Mouse (Mus musculus) neural tube, embryonic 14.5 days (tissue): ENCODE measurements around the gene Pcdh9. TPM values are rescaled to one million over a fixed set of nuclear protein-coding genes. Genes with fewer than 3 reads are reported as not detected.
A peak's percentile ranks its signal among the peaks of the same experiment; 100 is the strongest.

Experiments used
- ATAC-seq: fragments of 200-750 bp; cut with Nextera tagmentation; 2 replicates; pipeline ENCODE4 v1.8.0; 2017; ENCODE audit warnings: low read depth, mild to moderate bottlenecking, moderate TSS enrichment, moderate library complexity
- H3K27ac ChIP-seq: fragments of 300-500 bp; sonication (generic); 2 replicates; pipeline ENCODE4 v1.5.1; 2014; ENCODE audit warnings: low read depth, mild to moderate bottlenecking, control low read depth, low read length, moderate library complexity, mixed read lengths
- H3K27me3 ChIP-seq: fragments of 300-500 bp; sonication (generic); 2 replicates; pipeline ENCODE4 v1.6.1; 2014; ENCODE audit warnings: low read length; ENCODE audit not compliant: control insufficient read depth, insufficient read depth
- H3K36me3 ChIP-seq: fragments of 300-500 bp; sonication (generic); 2 replicates; pipeline ENCODE4 v1.6.1; 2014; ENCODE audit warnings: low read length, mixed read lengths; ENCODE audit not compliant: control insufficient read depth, insufficient read depth
- H3K4me1 ChIP-seq: fragments of 300-500 bp; sonication (generic); 2 replicates; pipeline ENCODE4 v1.6.1; 2014; ENCODE audit warnings: low read length; ENCODE audit not compliant: control insufficient read depth, insufficient read depth
- H3K4me2 ChIP-seq: fragments of 300-500 bp; sonication (generic); 2 replicates; pipeline ENCODE4 v1.6.1; 2014; ENCODE audit warnings: mild to moderate bottlenecking, low read depth, low read length, control low read depth
- H3K4me3 ChIP-seq: fragments of 300-500 bp; sonication (generic); 2 replicates; pipeline ENCODE4 v1.5.1; 2014; ENCODE audit warnings: low read depth, low read length, control low read depth, mixed read lengths
- H3K9ac ChIP-seq: fragments of 300-500 bp; sonication (generic); replicated peaks from 2 replicates; pipeline ENCODE4 v1.6.1; 2014; ENCODE audit warnings: low read depth, mild to moderate bottlenecking, control low read depth, low read length, mixed read lengths
- H3K9me3 ChIP-seq: fragments of 300-500 bp; sonication (generic); 2 replicates; pipeline ENCODE4 v1.6.1; 2016; ENCODE audit warnings: low read length; ENCODE audit not compliant: control insufficient read depth
- WGBS: fragments of 180-500 bp; shearing (Covaris S2); extraction: QIAGEN DNeasy Blood & Tissue Kit; methylation state at CpG from one replicate; pipeline ENCODE4 v1.1.7; 2014; 5-methylcytosine and 5-hydroxymethylcytosine counted together
- polyA plus RNA-seq: library from polyadenylated mRNA; unstranded; fragments of >200 nt; fragmentation: Nextera tagmentation; extraction: Ambion mirVana; gene quantifications from 2 replicates; pipeline ENCODE4 v1.2.1, GENCODE M21; 2014

Gene Pcdh9
- polyA plus RNA-seq, 1 experiment from 2014 or later: 180 TPM

GRCm38 (mm10) chr14:93409314-93409713 is 481.2 kb downstream of the Pcdh9 start:
- Histone ChIP-seq H3K9ac (no peak overlapping the region), H3K27me3 (no peaks in the 10 kb centered on the region), H3K9me3 (no peaks in the 10 kb centered on the region), H3K4me1 (no peaks in the 10 kb centered on the region), H3K36me3 (no peaks in the 10 kb centered on the region), H3K27ac (no peak overlapping the region), H3K4me3 (no peak overlapping the region), H3K4me2 (no peak overlapping the region)
- no peak for ATAC-seq
- 23% methylated on average over 1 of the region's 1 CpGs for WGBS

GRCm38 (mm10) chr14:93407747-93408146 is 482.7 kb downstream of the Pcdh9 start:
- WGBS: 94% methylated on average over 5 of the region's 5 CpGs
- no peaks in the 10 kb centered on the region for H3K9me3 ChIP-seq
- no peak for ATAC-seq

DNA sequence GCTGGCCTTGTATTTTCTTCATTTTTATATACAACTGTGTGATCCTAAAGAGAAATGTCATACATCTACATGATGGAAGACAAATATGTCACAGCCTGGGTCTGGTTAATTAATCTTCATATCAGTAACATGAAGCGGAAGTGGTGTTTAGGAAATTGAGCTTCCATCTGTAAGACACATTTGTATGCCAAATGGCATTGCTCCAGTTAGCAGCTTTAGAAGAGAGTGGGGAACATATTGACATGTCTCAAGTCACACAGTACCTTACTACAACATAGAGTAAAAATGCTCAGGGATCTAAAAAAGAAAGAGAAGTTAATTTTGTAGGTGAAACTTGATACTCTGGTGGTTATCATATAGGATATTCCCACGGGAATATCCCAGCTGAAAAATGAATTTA is 505.4 kb downstream of the Pcdh9 start:
- WGBS: 69% methylated on average over 2 of the region's 2 CpGs
- Histone ChIP-seq H3K9ac (no peak overlapping the region), H3K36me3 (no peaks in the 10 kb centered on the region), H3K27me3 (no peaks in the 10 kb centered on the region), H3K9me3 (no peaks in the 10 kb centered on the region), H3K4me2 (no peak overlapping the region), H3K27ac (no peak overlapping the region), H3K4me1 (no peaks in the 10 kb centered on the region), H3K4me3 (no peak overlapping the region)
- no peak for ATAC-seq

More at GRCm38 (mm10) chr14:93407747-93408146, 482.7 kb downstream of the Pcdh9 start:
- Histone ChIP-seq H3K36me3 (no peaks in the 10 kb centered on the region), H3K4me2 (no peak overlapping the region), H3K4me3 (no peak overlapping the region), H3K27ac (no peak overlapping the region), H3K9ac (no peak overlapping the region), H3K27me3 (no peaks in the 10 kb centered on the region), H3K4me1 (no peaks in the 10 kb centered on the region)

- H3K4me1 ChIP-seq: no peaks in the 10 kb centered on the region
- no peaks in the 10 kb centered on the region for H3K27me3 ChIP-seq
- H3K27ac ChIP-seq: no peak overlapping the region
- peak; percentile 71; the same call in 1 of the 2 replicates for ATAC-seq
- H3K4me3 ChIP-seq: no peak overlapping the region
- WGBS: 33% methylated on average over 4 of the region's 4 CpGs
- H3K9me3 ChIP-seq: no peaks in the 10 kb centered on the region
- no peak overlapping the region for H3K9ac ChIP-seq
- no peaks in the 10 kb centered on the region for H3K36me3 ChIP-seq
- H3K4me2 ChIP-seq: no peak overlapping the region
Measured at GRCm38 (mm10) chr14:93381163-93381562, 509.3 kb downstream of the Pcdh9 start.

DNA sequence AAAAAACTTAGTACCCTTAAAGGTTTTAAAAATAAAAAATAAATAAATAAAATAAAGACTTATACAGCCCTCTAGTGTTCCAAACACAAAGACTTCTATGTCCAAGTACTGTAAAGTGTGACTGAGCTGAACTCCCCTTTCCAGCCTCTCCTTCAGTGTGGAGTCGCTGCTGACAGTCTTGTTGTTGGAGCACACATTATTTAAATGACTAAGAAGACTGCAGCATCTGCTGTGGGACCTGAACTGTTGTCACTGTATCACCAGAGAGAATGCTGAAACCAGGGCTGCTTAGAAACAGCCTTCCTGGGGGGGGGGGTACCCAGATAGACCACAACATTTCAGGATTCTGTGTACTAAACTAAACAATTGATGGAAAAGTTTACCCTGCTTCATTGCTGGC is 509.7 kb downstream of the Pcdh9 start:
- H3K4me2 ChIP-seq: no peak overlapping the region
- no peak overlapping the region for H3K4me3 ChIP-seq
- no peaks in the 10 kb centered on the region for H3K9me3 ChIP-seq
- WGBS: 27% methylated on average over 1 of the region's 1 CpGs
- ATAC-seq: peak; percentile 34; the same call in 1 of the 2 replicates
- H3K27ac ChIP-seq: no peak overlapping the region
- H3K9ac ChIP-seq: no peak overlapping the region
- H3K4me1 ChIP-seq: no peaks in the 10 kb centered on the region
- H3K36me3 ChIP-seq: no peaks in the 10 kb centered on the region
- H3K27me3 ChIP-seq: no peaks in the 10 kb centered on the region

DNA sequence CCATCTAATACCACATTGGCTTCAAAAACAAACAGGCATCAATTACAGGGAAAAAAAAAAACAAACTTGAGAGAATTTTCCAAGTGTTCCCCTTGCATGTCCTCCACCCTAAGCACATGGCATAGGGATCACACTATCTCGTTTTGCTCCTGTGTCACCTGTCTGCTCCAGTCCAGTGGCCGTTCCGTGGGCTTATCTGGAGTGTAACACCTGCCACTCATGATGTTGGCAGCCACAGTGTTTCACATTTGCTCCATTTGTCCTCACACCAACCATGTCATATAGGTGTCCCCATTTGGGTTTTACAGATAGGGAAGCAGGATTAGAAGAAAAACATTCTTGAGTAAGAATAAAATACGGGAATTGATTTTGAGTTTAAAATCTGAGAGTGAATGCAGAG is 514.3 kb downstream of the Pcdh9 start:
- Histone ChIP-seq H3K4me3 (no peak overlapping the region), H3K9ac (no peak overlapping the region), H3K27ac (no peak overlapping the region), H3K4me1 (no peaks in the 10 kb centered on the region), H3K4me2 (no peak overlapping the region), H3K36me3 (no peaks in the 10 kb centered on the region), H3K27me3 (no peaks in the 10 kb centered on the region), H3K9me3 (no peaks in the 10 kb centered on the region)
- no peak for ATAC-seq
- 88% methylated on average over 4 of the region's 4 CpGs for WGBS

- no peaks in the 10 kb centered on the region for H3K27me3 ChIP-seq
- H3K4me2 ChIP-seq: no peak overlapping the region
- 78% methylated on average over 4 of the region's 4 CpGs for WGBS
- no peaks in the 10 kb centered on the region for H3K36me3 ChIP-seq
- H3K27ac ChIP-seq: no peak overlapping the region
- no peak overlapping the region for H3K4me3 ChIP-seq
- no peak overlapping the region for H3K9ac ChIP-seq
- no peaks in the 10 kb centered on the region for H3K4me1 ChIP-seq
- no peaks in the 10 kb centered on the region for H3K9me3 ChIP-seq
- ATAC-seq: no peak
Measured at GRCm38 (mm10) chr14:93374181-93374580, 516.3 kb downstream of the Pcdh9 start.

GRCm38 (mm10) chr14:93354150-93354549 is 536.3 kb downstream of the Pcdh9 start:
- Histone ChIP-seq H3K9me3 (no peaks in the 10 kb centered on the region), H3K27me3 (no peaks in the 10 kb centered on the region), H3K36me3 (no peaks in the 10 kb centered on the region), H3K4me1 (no peaks in the 10 kb centered on the region), H3K4me3 (no peak overlapping the region), H3K4me2 (no peak overlapping the region), H3K27ac (no peak overlapping the region), H3K9ac (no peak overlapping the region)
- no peak for ATAC-seq
- WGBS: 91% methylated on average over 3 of the region's 3 CpGs

GRCm38 (mm10) chr14:93350906-93351305 is 539.6 kb downstream of the Pcdh9 start:
- WGBS: 65% methylated on average over 6 of the region's 6 CpGs
- ATAC-seq: no peak
- no peak overlapping the region for H3K9ac ChIP-seq
- H3K27ac ChIP-seq: no peak overlapping the region
- H3K27me3 ChIP-seq: no peaks in the 10 kb centered on the region
- no peaks in the 10 kb centered on the region for H3K4me1 ChIP-seq
- no peaks in the 10 kb centered on the region for H3K9me3 ChIP-seq
- H3K4me3 ChIP-seq: no peak overlapping the region
- no peaks in the 10 kb centered on the region for H3K36me3 ChIP-seq
- no peak overlapping the region for H3K4me2 ChIP-seq

- no peak overlapping the region for H3K4me3 ChIP-seq
- 62% methylated on average over 7 of the region's 7 CpGs for whole genome bisulfite sequencing
- no peaks in the 10 kb centered on the region for H3K4me1 ChIP-seq
- no peaks in the 10 kb centered on the region for H3K9me3 ChIP-seq
- no peaks in the 10 kb centered on the region for H3K36me3 ChIP-seq
- no peak for ATAC-seq
- H3K4me2 ChIP-seq: no peak overlapping the region
- H3K27me3 ChIP-seq: no peaks in the 10 kb centered on the region
- no peak overlapping the region for H3K9ac ChIP-seq
- H3K27ac ChIP-seq: no peak overlapping the region
Measured at GRCm38 (mm10) chr14:93349166-93349565, 541.3 kb downstream of the Pcdh9 start.
